Mouse (Mus musculus) lung, embryonic 14.5 days (tissue): ENCODE measurements at regions not wholly inside any gene's neighbourhood (a gene's known extent, or its start where the extent isn't known, plus 50 kb on each side); places are given as distances from the start of the nearest gene placed in this dataset.
"Not testable (repeated sequence)": the region's sequence is repeated elsewhere in the genome, so short reads cannot be mapped to it uniquely, and the experiment has no call there.

Source experiments
- ATAC-seq: fragments of 200-750 bp; cut with Nextera tagmentation; 2 replicates; pipeline ENCODE4 v1.8.0; 2017; ENCODE audit warnings: mild to moderate bottlenecking, moderate TSS enrichment, moderate library complexity; ENCODE audit not compliant: insufficient read depth
- DNase-seq: peaks from one replicate; pipeline ENCODE4 v3.0.0-alpha.2; 2015
- H3K27ac ChIP-seq: fragments of 300-500 bp; sonication (generic); 2 replicates; pipeline ENCODE4 v1.5.1; 2014; ENCODE audit warnings: low read depth, mild to moderate bottlenecking, moderate library complexity
- H3K27me3 ChIP-seq: fragments of 300-500 bp; sonication (generic); 2 replicates; pipeline ENCODE4 v1.6.1; 2014; ENCODE audit warnings: low read length, control low read depth; ENCODE audit not compliant: insufficient read depth
- H3K36me3 ChIP-seq: fragments of 300-500 bp; sonication (generic); 2 replicates; pipeline ENCODE4 v1.6.1; 2014; ENCODE audit warnings: control low read depth; ENCODE audit not compliant: insufficient read depth
- H3K4me1 ChIP-seq: fragments of 300-500 bp; sonication (generic); 2 replicates; pipeline ENCODE4 v1.6.1; 2014; ENCODE audit warnings: antibody characterized with exemption, control low read depth; ENCODE audit not compliant: insufficient read depth
- H3K4me2 ChIP-seq: fragments of 300-500 bp; sonication (generic); 2 replicates; pipeline ENCODE4 v1.6.1; 2014; ENCODE audit warnings: mild to moderate bottlenecking
- H3K4me3 ChIP-seq: fragments of 300-500 bp; sonication (generic); 2 replicates; pipeline ENCODE4 v1.5.1; 2014; ENCODE audit warnings: low read depth, low read length
- H3K9ac ChIP-seq: fragments of 300-500 bp; sonication (generic); 2 replicates; pipeline ENCODE4 v1.6.1; 2014
- H3K9me3 ChIP-seq: fragments of 300-500 bp; sonication (generic); 2 replicates; pipeline ENCODE4 v1.6.1; 2016; ENCODE audit warnings: low read depth, low read length, control low read depth
- CTCF ChIP-seq: IDR thresholded peaks from 2 replicates; pipeline ENCODE4 v1.5.1; 2016; ENCODE audit warnings: antibody characterized with exemption, low read depth
- WGBS: fragments of 180-500 bp; shearing (Covaris S2); extraction: QIAGEN DNeasy Blood & Tissue Kit; methylation state at CpG from one replicate; pipeline ENCODE4 v1.1.7; 2014; 5-methylcytosine and 5-hydroxymethylcytosine counted together

DNA sequence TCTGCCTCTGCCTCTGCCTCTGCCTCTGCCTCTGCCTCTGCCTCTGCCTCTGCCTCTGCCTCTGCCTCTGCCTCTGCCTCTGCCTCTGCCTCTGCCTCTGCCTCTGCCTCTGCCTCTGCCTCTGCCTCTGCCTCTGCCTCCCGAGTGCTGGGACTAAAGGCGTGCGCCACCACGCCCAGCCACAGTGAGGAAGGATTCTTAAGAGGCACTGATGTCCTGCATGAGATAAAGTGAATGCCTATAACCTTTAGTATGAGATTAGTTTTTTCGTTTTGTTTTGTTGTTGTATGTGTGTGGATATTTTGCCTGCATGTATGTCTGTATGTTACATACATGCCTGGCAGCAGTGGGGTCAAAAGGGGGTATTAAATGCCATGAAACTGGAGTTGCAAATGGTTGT, 63.2 kb downstream of the Hlx start:
- 87% methylated on average over 5 of the region's 5 CpGs for WGBS
- ATAC-seq, DNase-seq, H3K9me3 ChIP-seq, H3K27me3 ChIP-seq, H3K36me3 ChIP-seq, H3K4me1 ChIP-seq, H3K4me3 ChIP-seq, H3K4me2 ChIP-seq, H3K27ac ChIP-seq, H3K9ac ChIP-seq: not testable (repeated sequence)

DNA sequence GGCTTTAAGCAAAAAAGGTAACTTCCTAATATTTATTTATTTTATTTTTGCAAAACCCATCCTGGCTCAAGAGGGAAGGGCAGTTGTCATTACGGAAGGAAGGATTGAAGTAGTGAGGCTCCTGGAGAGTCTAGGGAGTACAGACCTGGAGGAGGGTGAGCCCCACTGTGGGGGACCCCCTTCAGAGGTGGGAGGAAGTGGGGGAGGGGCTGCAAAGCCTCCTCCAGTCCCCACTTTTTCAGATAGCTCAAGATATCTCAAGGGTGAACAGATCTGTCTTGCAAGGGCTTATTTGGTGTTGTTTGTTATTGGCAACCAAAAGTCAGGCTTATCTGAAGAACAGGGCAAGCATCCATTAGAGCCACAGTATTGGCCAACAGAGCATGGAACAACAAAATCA, 64.0 kb downstream of the Hlx start:
- H3K4me2 ChIP-seq = no peak overlapping the region
- H3K9ac ChIP-seq = no peak overlapping the region
- 79% methylated on average over 1 of the region's 1 CpGs for WGBS
- ATAC-seq = no peak
- TF ChIP-seq CTCF = no peak
- no peak overlapping the region for H3K27ac ChIP-seq
- peaks cover 4% of the 10 kb centered on the region; the same call in 1 of the 2 replicates for H3K27me3 ChIP-seq
- H3K9me3 ChIP-seq = no peaks in the 10 kb centered on the region
- H3K4me1 ChIP-seq = 0 out of 2 replicates have a peak, but pooled peaks cover 6% of the 10 kb centered on the region
- H3K4me3 ChIP-seq = no peak overlapping the region
- H3K36me3 ChIP-seq = no peaks in the 10 kb centered on the region
- DNase-seq = no peak

DNA sequence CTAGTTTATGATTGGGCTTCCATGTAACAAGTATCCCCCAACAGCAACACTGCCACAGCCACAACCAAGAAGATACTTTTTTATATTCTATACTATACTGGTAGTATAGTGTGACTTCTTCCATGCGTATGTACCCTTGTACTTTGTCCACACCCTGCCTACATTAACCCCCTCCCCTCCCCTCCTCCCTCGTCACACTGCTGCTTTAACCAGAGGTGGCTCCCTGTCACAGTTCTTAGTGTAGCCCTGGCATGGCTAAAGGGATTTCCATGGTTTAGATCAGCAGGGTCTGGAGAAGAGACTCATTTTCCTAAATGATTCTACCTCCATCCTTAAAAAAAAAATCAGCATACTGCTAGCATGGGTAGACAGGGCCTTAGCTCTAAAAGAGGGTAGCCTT, 64.4 kb downstream of the Hlx start:
- peaks cover 7% of the 10 kb centered on the region; the same call in 1 of the 2 replicates for H3K4me1 ChIP-seq
- DNase-seq (no peak), ATAC-seq (no peak)
- no peak overlapping the region for H3K4me2 ChIP-seq
- no peaks in the 10 kb centered on the region for H3K9me3 ChIP-seq
- peaks cover 4% of the 10 kb centered on the region; the same call in 1 of the 2 replicates for H3K27me3 ChIP-seq
- no peak for TF ChIP-seq CTCF
- 68% methylated on average over 2 of the region's 2 CpGs for WGBS
- no peak overlapping the region for H3K27ac ChIP-seq
- H3K36me3 ChIP-seq = no peaks in the 10 kb centered on the region
- no peak overlapping the region for H3K9ac ChIP-seq
- H3K4me3 ChIP-seq = no peak overlapping the region

- Histone ChIP-seq H3K9ac (no peak overlapping the region), H3K36me3 (no peaks in the 10 kb centered on the region), H3K4me2 (no peak overlapping the region), H3K4me1 (peaks cover 11% of the 10 kb centered on the region; the same call in 1 of the 2 replicates), H3K4me3 (no peak overlapping the region), H3K27me3 (no peaks in the 10 kb centered on the region), H3K27ac (no peak overlapping the region), H3K9me3 (no peaks in the 10 kb centered on the region)
- 81% methylated on average over 12 of the region's 12 CpGs for WGBS
- TF ChIP-seq CTCF = no peak
- ATAC-seq (no peak), DNase-seq (no peak)
Observed at GRCm38 (mm10) chr1:184665243-184665642, 67.2 kb downstream of the Hlx start.

DNA sequence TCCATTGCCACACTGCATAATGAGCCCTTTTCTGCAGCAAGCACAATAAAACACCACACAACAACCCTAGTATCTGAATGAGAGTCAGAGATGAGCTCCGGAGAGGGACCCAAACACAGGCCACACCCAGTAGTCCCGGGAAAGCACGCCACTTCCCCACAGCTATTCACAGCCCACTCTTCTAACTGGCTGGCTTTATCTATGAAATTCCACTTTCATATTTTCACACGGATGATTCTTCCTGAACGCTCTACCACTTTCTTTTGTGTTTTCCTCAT, 68.4 kb downstream of the Hlx start:
- ATAC-seq (0 out of 2 replicates have a peak, but pooled peaks have one; percentile 28), DNase-seq (no peak)
- H3K4me3 ChIP-seq = no peak overlapping the region
- no peak for TF ChIP-seq CTCF
- peak overlapping the region; percentile 39 for H3K4me2 ChIP-seq
- H3K4me1 ChIP-seq = peaks cover 11% of the 10 kb centered on the region; the same call in 1 of the 2 replicates
- WGBS = 43% methylated on average over 5 of the region's 5 CpGs
- no peaks in the 10 kb centered on the region for H3K36me3 ChIP-seq
- H3K27ac ChIP-seq = 0 out of 2 replicates have a peak overlapping the region, but pooled peaks have one; percentile 8
- no peaks in the 10 kb centered on the region for H3K27me3 ChIP-seq
- no peak overlapping the region for H3K9ac ChIP-seq
- no peaks in the 10 kb centered on the region for H3K9me3 ChIP-seq

GRCm38 (mm10) chr1:184663300-184664097, 68.9 kb downstream of the Hlx start:
- H3K4me1 ChIP-seq = peaks cover 11% of the 10 kb centered on the region; the same call in 1 of the 2 replicates
- DNase-seq (peak; percentile 60), ATAC-seq (peak; percentile 54; the same call in 1 of the 2 replicates)
- H3K27me3 ChIP-seq = no peaks in the 10 kb centered on the region
- 0 out of 2 replicates have a peak overlapping the region, but pooled peaks have one; percentile 8 for H3K27ac ChIP-seq
- 30% methylated on average over 14 of the region's 14 CpGs for WGBS
- H3K36me3 ChIP-seq = no peaks in the 10 kb centered on the region
- H3K4me2 ChIP-seq = peak overlapping the region; percentile 39
- TF ChIP-seq CTCF = no peak
- H3K9ac ChIP-seq = no peak overlapping the region
- no peak overlapping the region for H3K4me3 ChIP-seq
- H3K9me3 ChIP-seq = no peaks in the 10 kb centered on the region

DNA sequence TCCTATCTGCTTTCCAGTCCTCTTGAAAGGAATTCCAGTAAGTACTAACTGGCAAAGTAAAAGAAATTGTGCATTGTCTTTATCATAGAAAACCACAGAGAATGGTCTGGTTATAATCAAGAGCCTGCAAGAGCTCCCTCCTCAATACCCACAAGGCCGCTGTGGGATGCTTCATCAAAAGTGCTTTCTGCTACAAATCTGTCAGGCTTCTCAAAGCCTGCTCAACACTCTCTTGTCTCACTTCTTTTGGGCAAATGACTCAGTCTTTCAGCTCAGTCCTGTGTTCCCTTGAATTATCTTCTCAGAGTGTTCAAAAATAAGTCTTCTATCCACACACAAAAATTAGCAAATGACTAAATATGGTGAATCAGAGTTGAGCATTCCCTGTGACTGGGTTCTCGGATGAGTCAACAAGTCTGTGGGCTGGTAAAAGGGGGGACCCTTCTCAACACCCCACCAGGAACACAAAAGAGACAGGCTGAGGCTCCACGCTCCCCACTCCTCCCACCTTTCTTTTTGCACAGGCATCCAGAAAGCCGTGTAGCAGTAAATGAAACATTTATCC, 81.8 kb downstream of the Hlx start:
- Histone ChIP-seq H3K27me3 (no peaks in the 10 kb centered on the region), H3K27ac (no peak overlapping the region), H3K9ac (no peak overlapping the region), H3K4me2 (no peak overlapping the region), H3K36me3 (no peaks in the 10 kb centered on the region), H3K9me3 (peaks cover 4% of the 10 kb centered on the region), H3K4me3 (no peak overlapping the region), H3K4me1 (no peaks in the 10 kb centered on the region)
- TF ChIP-seq CTCF = no peak
- WGBS = 88% methylated on average over 4 of the region's 4 CpGs
- no peak for ATAC-seq
- DNase-seq = no peak
